Mouse (Mus musculus) frontal cortex, adult 2 months (tissue): Measurements from ENCODE around the gene Cr2. TPM values are rescaled to one million over a fixed set of nuclear protein-coding genes. Genes with fewer than 3 reads are reported as not detected.

Experiments used
- polyA plus RNA-seq: library from polyadenylated mRNA; depleted of rRNA; stranded (reverse); fragments of >200 nt; gene quantifications from 2 replicates; pipeline ENCODE4 v1.2.3, GENCODE M21; 2012; rRNA removed

Cr2 gene
- polyA plus RNA-seq, 1 experiment: 0.58 TPM

Other genes with a start within 250 kb of the Cr2 start
- gene Cd34, start 237.9 kb downstream of the Cr2 start, polyA plus RNA-seq: 43.8 and 48.6 TPM in 2 replicates
- gene Cd46, start 84.5 kb downstream of the Cr2 start, polyA plus RNA-seq: 7.0 and 9.3 TPM in 2 replicates
- 26.4 TPM in 2 replicates for gene Cr1l, start 45.1 kb downstream of the Cr2 start, polyA plus RNA-seq